Mouse (Mus musculus) mouse embryonic stem cell (cell line): ENCODE results near the gene Mxra8.

Experiments used
- in situ Hi-C, 2 experiments: fragments of 300-500 bp; cut with MboI; formaldehyde crosslinking; loops; 1 replicate in 1 of 2; 3 replicates in 1 of 2; pipeline ENCODE4 v1.14.3; 2019 to 2020; ENCODE audit warnings: low sequenced_read_pairs in 2 of 2, low pct_unique_long_range_greater_than_20kb in 1 of 2, mixed read lengths in 1 of 2; ENCODE audit not compliant: unreplicated experiment in 1 of 2

Gene Mxra8

DNA sequence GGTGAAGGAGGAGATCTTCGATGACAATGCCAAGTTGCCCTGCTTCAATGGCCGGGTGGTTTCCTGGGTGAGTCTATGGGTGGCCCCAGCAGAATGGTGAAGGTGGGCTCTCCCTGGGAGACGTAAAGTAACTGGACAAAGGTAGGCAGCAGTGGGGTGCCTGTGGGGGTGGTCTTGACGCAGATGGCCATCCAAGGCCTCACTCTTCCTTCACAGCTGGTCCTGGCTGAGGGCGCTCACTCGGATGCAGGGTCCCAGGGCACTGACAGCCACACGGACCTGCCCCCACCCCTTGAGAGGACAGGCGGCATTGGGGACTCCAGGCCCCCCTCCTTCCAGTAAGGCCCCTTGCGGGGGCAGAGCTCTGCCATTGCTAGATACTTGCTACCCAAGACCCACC is 13.9 kb downstream of the Mxra8 start:
- in situ Hi-C loops = no loop called here

DNA sequence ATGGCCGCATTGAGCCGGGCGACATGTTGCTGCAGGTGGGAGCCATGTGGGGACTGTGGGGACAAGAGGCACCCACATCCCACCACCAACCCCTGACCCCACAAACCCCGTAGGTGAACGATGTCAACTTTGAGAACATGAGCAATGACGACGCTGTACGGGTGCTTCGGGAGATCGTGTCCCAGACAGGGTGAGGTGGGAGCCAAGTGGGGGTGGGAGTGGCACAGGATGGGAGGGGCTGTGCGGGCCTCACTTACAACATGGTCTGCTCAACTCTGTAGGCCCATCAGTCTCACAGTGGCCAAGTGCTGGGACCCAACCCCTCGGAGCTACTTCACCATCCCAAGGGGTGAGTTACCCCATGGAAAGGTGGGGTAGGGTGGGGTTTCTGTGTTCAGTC is 15.5 kb downstream of the Mxra8 start:
- in situ Hi-C loops = no loop called here

DNA sequence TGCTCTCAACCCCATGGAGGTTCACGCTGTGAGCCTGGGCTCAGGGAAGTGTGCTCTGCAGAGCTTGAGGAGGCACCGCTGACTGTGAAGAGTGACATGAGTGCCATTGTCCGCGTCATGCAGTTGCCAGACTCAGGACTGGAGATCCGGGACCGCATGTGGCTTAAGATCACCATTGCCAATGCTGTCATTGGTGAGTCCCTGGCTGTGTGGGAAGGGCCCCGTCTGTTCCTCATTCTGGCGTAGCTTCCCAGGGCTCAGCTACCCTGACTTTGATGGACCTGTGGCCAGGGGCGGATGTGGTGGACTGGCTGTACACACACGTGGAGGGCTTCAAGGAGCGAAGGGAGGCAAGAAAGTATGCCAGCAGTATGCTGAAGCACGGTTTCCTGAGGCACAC is 16.6 kb downstream of the Mxra8 start:
- in situ Hi-C loops = no loop called here

DNA sequence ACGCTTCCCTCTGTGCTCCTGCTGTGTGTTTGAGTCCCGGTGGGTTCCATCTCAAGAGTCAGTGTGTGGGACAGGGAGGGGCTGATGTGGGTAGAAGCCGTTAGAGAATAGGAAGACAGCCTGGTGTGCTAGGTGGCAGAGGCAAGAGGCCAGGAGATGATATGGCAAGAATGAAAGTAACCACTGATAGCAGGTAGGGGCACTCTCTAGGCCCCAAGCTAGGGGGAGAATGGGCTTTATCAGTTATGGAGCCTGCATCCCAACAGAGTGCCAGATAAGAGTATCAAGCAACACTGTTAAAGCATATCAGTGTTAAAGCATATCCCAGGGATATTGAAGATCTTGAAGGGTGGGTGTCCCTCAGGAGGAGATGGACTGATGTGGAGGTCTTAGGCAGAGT is 17.4 kb downstream of the Mxra8 start:
- in situ Hi-C loops = no loop called here

DNA sequence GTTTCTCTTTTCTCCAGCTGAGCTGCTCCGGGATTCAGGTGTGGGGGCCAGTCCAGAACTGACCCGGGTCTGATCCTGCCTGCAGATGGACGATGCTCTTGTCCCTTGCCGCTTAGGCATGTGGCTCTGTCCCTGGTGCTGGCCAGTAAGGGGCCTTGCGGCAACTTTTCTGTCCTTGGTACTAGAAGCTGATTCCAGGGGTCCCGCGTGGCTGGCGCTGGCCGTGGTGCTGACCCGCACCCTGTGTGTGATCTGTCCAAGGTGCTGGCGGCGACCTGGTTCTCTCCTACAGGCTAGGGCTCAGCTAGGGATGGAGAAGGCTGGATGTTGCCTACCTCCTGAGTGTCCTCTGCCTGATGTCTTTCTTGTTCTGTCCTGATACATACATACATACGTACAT is 19.8 kb downstream of the Mxra8 start:
- in situ Hi-C loops = no loop called here

DNA sequence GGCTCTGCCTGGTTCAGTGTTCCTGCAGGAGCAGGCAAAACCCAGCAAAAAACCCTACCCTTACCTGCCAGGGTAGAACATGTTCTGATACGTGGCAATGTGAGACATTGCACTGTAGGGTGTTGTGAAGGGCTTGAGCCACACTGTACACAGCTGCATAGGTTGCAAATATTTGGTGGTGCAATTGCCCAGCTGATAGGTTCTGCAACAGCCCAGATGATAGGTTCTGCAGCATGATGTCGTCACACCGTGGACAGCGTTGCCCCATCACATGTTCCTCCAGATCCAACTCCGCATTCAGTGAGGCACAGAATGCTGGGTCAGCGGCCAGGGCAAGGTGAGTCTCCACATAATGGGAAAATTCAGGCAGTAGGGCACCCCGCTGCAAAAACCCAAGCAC is 22.3 kb downstream of the Mxra8 start:
- in situ Hi-C loops = no loop called here

- in situ Hi-C loops = no loop called here
Observed at GRCm38 (mm10) chr4:155863001-155863400, 23.5 kb downstream of the Mxra8 start, which contains the start of gene Tas1r3. TSS of gene Tas1r3 (minus strand) at chr4:155863362.

- in situ Hi-C loops = no loop called here
Observed at GRCm38 (mm10) chr4:155868614-155869298, 29.3 kb downstream of the Mxra8 start.

DNA sequence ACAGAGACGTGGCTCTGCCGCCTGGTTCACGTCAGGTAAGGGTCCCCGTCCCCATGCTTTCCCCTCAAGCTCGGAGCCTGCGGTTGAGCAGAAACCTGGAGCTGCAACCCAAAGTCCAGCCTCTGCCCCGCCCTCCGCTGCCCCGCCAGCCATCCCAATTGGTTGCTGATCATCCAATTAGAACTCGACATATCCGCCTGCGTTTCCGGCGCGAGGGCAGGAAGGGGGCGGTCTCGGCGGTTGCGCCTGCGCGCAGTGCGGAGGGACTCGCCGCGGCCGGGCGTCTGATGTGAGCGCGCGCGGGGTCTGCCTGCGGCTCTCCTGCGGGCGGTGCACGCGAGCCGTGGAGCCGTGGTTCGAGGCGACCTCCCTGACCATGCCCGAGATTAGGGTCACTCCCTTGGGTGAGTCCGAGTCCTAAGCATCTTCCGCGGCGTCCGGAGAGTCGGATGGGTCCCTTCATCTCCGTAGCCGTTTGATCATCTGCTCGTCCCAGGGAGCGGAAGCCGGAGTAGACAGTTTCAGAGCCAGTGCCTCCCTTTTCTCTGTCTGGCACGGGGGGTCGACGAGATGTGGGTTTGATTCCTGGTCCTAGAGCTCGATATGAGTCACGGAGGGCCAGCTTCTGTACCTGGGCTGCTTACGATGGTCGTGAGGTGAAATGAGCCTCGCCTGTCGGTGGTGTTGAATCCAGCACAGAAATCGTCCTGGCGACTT is 30.0 kb downstream of the Mxra8 start, which contains the start of the genes Cptp and Ints11:
Gene Cptp (minus strand): TSS at position 124 of the 717 bp plus-strand sequence.
Gene Ints11 (plus strand): TSS at position 230 of the 717 bp plus-strand sequence.
- in situ Hi-C loops = no loop called here

DNA sequence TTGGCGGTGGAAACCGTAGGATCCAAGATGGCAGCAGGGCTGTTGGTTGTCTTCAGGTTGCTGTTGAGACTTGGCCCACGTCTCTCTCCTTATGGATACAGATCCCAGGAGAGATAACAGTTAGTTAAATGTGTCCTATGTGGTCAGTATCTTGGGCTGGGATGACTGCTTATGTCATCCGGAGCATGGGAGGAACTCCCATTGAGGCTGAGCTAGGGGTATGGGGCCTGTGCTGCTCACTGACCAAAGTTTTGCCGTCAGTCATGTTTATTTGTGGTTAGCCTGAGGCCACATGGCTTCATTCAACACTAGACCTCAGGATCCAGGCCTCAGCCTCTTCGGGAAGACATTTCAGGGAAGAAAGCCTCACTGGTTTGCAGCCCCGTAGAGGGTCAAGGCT is 31.9 kb downstream of the Mxra8 start:
- in situ Hi-C loops = no loop called here

DNA sequence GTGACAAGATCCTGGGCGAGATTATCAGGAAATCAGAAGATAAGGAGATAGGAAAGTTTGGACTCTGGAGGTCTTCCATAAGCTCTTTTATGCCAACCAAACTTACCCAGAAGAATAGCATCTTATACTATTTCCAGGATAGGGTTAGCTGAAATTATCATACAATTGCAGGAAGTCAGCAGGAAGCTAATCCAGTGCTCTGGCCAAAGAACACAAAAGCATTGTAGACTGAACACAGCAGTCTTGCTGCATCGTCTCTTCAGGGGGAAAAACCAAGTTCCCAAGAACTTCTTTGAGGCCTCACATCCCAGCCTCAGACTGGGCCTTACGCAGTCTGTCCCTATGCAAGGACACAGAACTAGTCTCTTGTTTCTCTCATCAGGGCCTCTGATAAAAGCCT is 44.1 kb downstream of the Mxra8 start:
- in situ Hi-C loops = no loop called here

DNA sequence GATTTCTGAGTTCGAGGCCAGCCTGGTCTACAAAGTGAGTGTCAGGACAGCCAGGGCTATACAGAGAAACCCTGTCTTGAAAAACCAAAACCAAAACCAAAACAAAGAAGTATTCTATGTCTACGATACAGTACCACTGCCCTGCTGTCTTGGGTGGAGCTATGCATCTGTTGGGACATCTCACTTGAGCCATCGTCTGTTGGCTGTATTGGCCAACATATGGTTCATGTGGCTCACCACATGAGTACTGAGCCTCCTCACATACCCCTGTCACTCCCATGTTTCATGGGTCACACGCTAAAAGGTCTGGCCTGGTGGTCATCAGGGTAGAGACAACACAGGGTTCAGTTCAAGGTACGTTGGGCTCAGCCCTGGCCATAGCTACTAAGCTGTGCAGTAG is 46.9 kb downstream of the Mxra8 start:
- in situ Hi-C loops = no loop called here

GRCm38 (mm10) chr4:155887674-155888073 is 48.2 kb downstream of the Mxra8 start:
- in situ Hi-C loops = no loop called here

GRCm38 (mm10) chr4:155888181-155888580 is 48.7 kb downstream of the Mxra8 start:
- in situ Hi-C loops = no loop called here

DNA sequence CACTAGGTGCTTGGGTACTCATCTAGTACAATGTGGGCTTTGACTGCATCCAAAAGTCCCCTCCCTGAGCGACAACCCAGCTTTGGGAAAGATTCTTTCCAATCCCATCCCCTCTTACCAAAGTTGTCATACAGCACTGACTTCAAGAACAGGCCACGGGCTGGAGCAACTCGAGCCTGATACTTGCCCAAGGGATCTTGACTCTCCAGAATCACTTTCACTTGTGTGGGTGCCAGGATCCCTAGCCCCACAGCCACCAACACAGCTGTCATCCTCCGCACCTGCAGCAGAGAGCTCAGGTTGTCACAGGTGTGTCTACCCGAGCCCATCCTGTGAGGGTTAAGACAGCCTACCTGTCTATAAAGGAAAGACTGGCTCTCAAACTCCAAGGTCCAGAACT is 49.8 kb downstream of the Mxra8 start:
- in situ Hi-C loops = no loop called here

GRCm38 (mm10) chr4:155891011-155891471 is 51.6 kb downstream of the Mxra8 start:
- in situ Hi-C loops = no loop called here

GRCm38 (mm10) chr4:155891551-155892001 is 52.1 kb downstream of the Mxra8 start, which contains the start of the genes Pusl1 and Acap3:
TSS of gene Pusl1 (minus strand) at chr4:155891781.
TSS of gene Acap3 (plus strand) at chr4:155891822.
- in situ Hi-C loops = no loop called here

GRCm38 (mm10) chr4:155892017-155892416 is 52.5 kb downstream of the Mxra8 start:
- in situ Hi-C loops = no loop called here

- in situ Hi-C loops = no loop called here
Observed at GRCm38 (mm10) chr4:155892438-155893211, 53.1 kb downstream of the Mxra8 start.
